Mouse (Mus musculus) heart, postnatal 0 days (tissue): Measurements from ENCODE around the gene Lrch1.

Experiments
- CTCF ChIP-seq: IDR thresholded peaks from 2 replicates; pipeline ENCODE4 v1.5.1; 2016; ENCODE audit warnings: antibody characterized with exemption, control low read depth, low read depth
- EP300 ChIP-seq: IDR thresholded peaks from 2 replicates; pipeline ENCODE4 v1.6.1; 2016; ENCODE audit warnings: antibody characterized with exemption, low read depth

DNA sequence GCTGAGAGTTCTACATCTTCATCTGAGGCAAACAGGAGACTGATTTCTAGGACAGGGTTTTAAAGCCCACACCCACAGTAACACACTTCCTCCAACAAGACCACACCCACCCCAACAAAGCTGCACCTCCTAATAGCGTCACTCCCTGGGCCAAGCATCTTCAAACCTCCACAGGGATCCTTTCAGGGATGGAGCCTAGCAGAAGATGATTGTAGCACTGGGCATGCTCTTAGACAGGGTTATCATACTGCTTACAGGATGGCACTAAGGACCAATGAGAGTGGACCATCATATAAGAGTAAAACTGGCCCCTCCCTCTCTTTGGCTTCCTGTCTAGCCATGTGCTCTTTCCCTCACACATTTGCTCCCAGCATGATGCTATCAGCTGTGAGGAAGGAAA is 112.7 kb downstream of the Lrch1 start:
- no peak for TF ChIP-seq EP300
- TF ChIP-seq CTCF, result no peak
